Mouse (Mus musculus): ENCODE data around the gene Wwc1. TPM values are rescaled to one million over a fixed set of nuclear protein-coding genes. Genes with fewer than 3 reads are reported as not detected.
"Not testable (repeated sequence)": the region's sequence is repeated elsewhere in the genome, so short reads cannot be mapped to it uniquely, and the experiment has no call there.

Wwc1 gene
- polyA plus RNA-seq, 1 experiment = 28.5 TPM

- Histone ChIP-seq H3K27me3 (ENCODE audit: control insufficient read depth, insufficient read depth, low read length) (no peaks in the 10 kb centered on the region), H3K4me3 (replicated peaks; ENCODE audit: insufficient read depth, low read depth, low read length) (no peak overlapping the region), H3K27ac (ENCODE audit: insufficient read depth, low read length) (no peak overlapping the region), H3K4me1 (ENCODE audit: control insufficient read depth, insufficient read depth, low read length) (no peaks in the 10 kb centered on the region)
- no peak for DNase-seq
- TF ChIP-seq POLR2A (IDR thresholded peaks at IDR 0.05; ENCODE audit: borderline replicate concordance, insufficient read depth, low read length) = no peak
- no peak for TF ChIP-seq CTCF (IDR thresholded peaks at IDR 0.05; ENCODE audit: borderline replicate concordance, insufficient read depth, low read depth, low read length)
- WGBS = 97% methylated on average over 4 of the region's 4 CpGs
Measured at GRCm38 (mm10) chr11:35853651-35854050, 126.7 kb downstream of the Wwc1 start.

GRCm38 (mm10) chr11:35852731-35853130 lies 127.6 kb downstream of the Wwc1 start:
- no peaks in the 10 kb centered on the region for H3K27me3 ChIP-seq (ENCODE audit: control insufficient read depth, insufficient read depth, low read length)
- H3K4me1 ChIP-seq (ENCODE audit: control insufficient read depth, insufficient read depth, low read length) = no peaks in the 10 kb centered on the region
- TF ChIP-seq POLR2A (IDR thresholded peaks at IDR 0.05; ENCODE audit: borderline replicate concordance, insufficient read depth, low read length) (no peak), CTCF (IDR thresholded peaks at IDR 0.05; ENCODE audit: borderline replicate concordance, insufficient read depth, low read depth, low read length) (no peak; the same call in 1 of the 2 replicates)
- WGBS = 54% methylated on average over 4 of the region's 4 CpGs
- no peak overlapping the region for H3K27ac ChIP-seq (ENCODE audit: insufficient read depth, low read length)
- DNase-seq = no peak
- no peak overlapping the region for H3K4me3 ChIP-seq (replicated peaks; ENCODE audit: insufficient read depth, low read depth, low read length)

- no peak for TF ChIP-seq CTCF (IDR thresholded peaks at IDR 0.05; ENCODE audit: borderline replicate concordance, insufficient read depth, low read depth, low read length)
- TF ChIP-seq POLR2A (IDR thresholded peaks at IDR 0.05; ENCODE audit: borderline replicate concordance, insufficient read depth, low read length) = no peak
- H3K27ac ChIP-seq (ENCODE audit: insufficient read depth, low read length) = no peak overlapping the region
- H3K4me3 ChIP-seq (replicated peaks; ENCODE audit: insufficient read depth, low read depth, low read length) = no peak overlapping the region
- no peaks in the 10 kb centered on the region for H3K4me1 ChIP-seq (ENCODE audit: control insufficient read depth, insufficient read depth, low read length)
- 92% methylated on average over 9 of the region's 9 CpGs for WGBS
- no peaks in the 10 kb centered on the region for H3K27me3 ChIP-seq (ENCODE audit: control insufficient read depth, insufficient read depth, low read length)
- no peak for DNase-seq
Measured at GRCm38 (mm10) chr11:35844299-35844698, 136.0 kb downstream of the Wwc1 start.

- H3K4me3 ChIP-seq (replicated peaks; ENCODE audit: insufficient read depth, low read depth, low read length); H3K4me1 ChIP-seq (ENCODE audit: control insufficient read depth, insufficient read depth, low read length); DNase-seq; H3K27me3 ChIP-seq (ENCODE audit: control insufficient read depth, insufficient read depth, low read length); H3K27ac ChIP-seq (ENCODE audit: insufficient read depth, low read length): not testable (repeated sequence)
- 82% methylated on average over 4 of the region's 4 CpGs for WGBS
Measured at GRCm38 (mm10) chr11:35842560-35842959, 137.8 kb downstream of the Wwc1 start.

- WGBS = 77% methylated on average over 21 of the region's 21 CpGs
- no peak overlapping the region for H3K4me3 ChIP-seq (replicated peaks; ENCODE audit: insufficient read depth, low read depth, low read length)
- DNase-seq = no peak
- H3K27ac ChIP-seq (ENCODE audit: insufficient read depth, low read length) = no peak overlapping the region
- TF ChIP-seq CTCF (IDR thresholded peaks at IDR 0.05; ENCODE audit: borderline replicate concordance, insufficient read depth, low read depth, low read length) = no peak
- TF ChIP-seq POLR2A (IDR thresholded peaks at IDR 0.05; ENCODE audit: borderline replicate concordance, insufficient read depth, low read length) = no peak
- H3K27me3 ChIP-seq (ENCODE audit: control insufficient read depth, insufficient read depth, low read length) = no peaks in the 10 kb centered on the region
- no peaks in the 10 kb centered on the region for H3K4me1 ChIP-seq (ENCODE audit: control insufficient read depth, insufficient read depth, low read length)
Measured at GRCm38 (mm10) chr11:35841738-35842325, 138.5 kb downstream of the Wwc1 start.

- not testable (repeated sequence) for DNase-seq; H3K27ac ChIP-seq (ENCODE audit: insufficient read depth, low read length); H3K4me1 ChIP-seq (ENCODE audit: control insufficient read depth, insufficient read depth, low read length); H3K27me3 ChIP-seq (ENCODE audit: control insufficient read depth, insufficient read depth, low read length); H3K4me3 ChIP-seq (replicated peaks; ENCODE audit: insufficient read depth, low read depth, low read length)
- 97% methylated on average over 4 of the region's 4 CpGs for WGBS
Measured at GRCm38 (mm10) chr11:35840806-35841205, 139.5 kb downstream of the Wwc1 start.

- H3K4me1 ChIP-seq (ENCODE audit: control insufficient read depth, insufficient read depth, low read length) = no peaks in the 10 kb centered on the region
- H3K4me3 ChIP-seq (replicated peaks; ENCODE audit: insufficient read depth, low read depth, low read length) = no peak overlapping the region
- H3K27me3 ChIP-seq (ENCODE audit: control insufficient read depth, insufficient read depth, low read length) = no peaks in the 10 kb centered on the region
- TF ChIP-seq CTCF (IDR thresholded peaks at IDR 0.05; ENCODE audit: borderline replicate concordance, insufficient read depth, low read depth, low read length) = 0 out of 2 replicates have a peak, but pooled peaks have one; percentile 10
- no peak for TF ChIP-seq POLR2A (IDR thresholded peaks at IDR 0.05; ENCODE audit: borderline replicate concordance, insufficient read depth, low read length)
- no peak for DNase-seq
- H3K27ac ChIP-seq (ENCODE audit: insufficient read depth, low read length) = no peak overlapping the region
- 80% methylated on average over 7 of the region's 7 CpGs for WGBS
Measured at GRCm38 (mm10) chr11:35840282-35840681, 140.0 kb downstream of the Wwc1 start.

GRCm38 (mm10) chr11:35838345-35839338 lies 141.7 kb downstream of the Wwc1 start:
- TF ChIP-seq POLR2A (IDR thresholded peaks at IDR 0.05; ENCODE audit: borderline replicate concordance, insufficient read depth, low read length) (0 out of 2 replicates have a peak, but pooled peaks have one; percentile 24), CTCF (IDR thresholded peaks at IDR 0.05; ENCODE audit: borderline replicate concordance, insufficient read depth, low read depth, low read length) (no peak)

More at GRCm38 (mm10) chr11:35838345-35839338, 141.7 kb downstream of the Wwc1 start:
- Histone ChIP-seq H3K4me3 (replicated peaks; ENCODE audit: insufficient read depth, low read depth, low read length) (peak overlapping the region; percentile 49), H3K27me3 (ENCODE audit: control insufficient read depth, insufficient read depth, low read length) (no peaks in the 10 kb centered on the region), H3K4me1 (ENCODE audit: control insufficient read depth, insufficient read depth, low read length) (no peaks in the 10 kb centered on the region), H3K27ac (ENCODE audit: insufficient read depth, low read length) (no peak overlapping the region)
- 16% methylated on average over 28 of the region's 28 CpGs for WGBS
- DNase-seq = peak; percentile 78 to 85

Measured in cerebellum, adult 2 months (tissue).